Mouse (Mus musculus) erythroid progenitor cell, adult 5-6 weeks (primary cell): Measurements from ENCODE around the gene Scaf11. TPM values are rescaled to one million over a fixed set of nuclear protein-coding genes. Genes with fewer than 3 reads are reported as not detected.

Experiments used
- ATAC-seq: replicated peaks from 2 replicates; pipeline ENCODE4 v1.8.0; 2016; ENCODE audit warnings: moderate number of reproducible peaks, mild to moderate bottlenecking, moderate TSS enrichment, inconsistent platforms; ENCODE audit not compliant: poor library complexity, low FRiP score, severe bottlenecking
- total RNA-seq, 2 experiments: library from RNA; stranded (forward) in 1 of 2; stranded (reverse) in 1 of 2; fragments of 150-400 nt in 1 of 2; fragments of 186-747, 209-891 nt in 1 of 2; gene quantifications; 2 replicates each; pipeline versions ENCODE4 v1.2.3 to v1.2.4; 2015 to 2017; ENCODE audit warnings: low replicate concordance in 2 of 2

The Scaf11 gene
- total RNA-seq, 2 experiments from 2014 or later: 91.4 to 122 TPM

- ATAC-seq: no peak
Measured at GRCm38 (mm10) chr15:96407151-96407550, 53.5 kb downstream of the Scaf11 start.

GRCm38 (mm10) chr15:96406253-96406652 is 54.4 kb downstream of the Scaf11 start:
- no peak for ATAC-seq

- no peak for ATAC-seq
Measured at GRCm38 (mm10) chr15:96405548-96405947, 55.1 kb downstream of the Scaf11 start.

- no peak for ATAC-seq
Measured at GRCm38 (mm10) chr15:96398333-96398732, 62.3 kb downstream of the Scaf11 start.

GRCm38 (mm10) chr15:96396641-96397344 is 63.9 kb downstream of the Scaf11 start:
- no peak for ATAC-seq

GRCm38 (mm10) chr15:96395071-96395470 is 65.6 kb downstream of the Scaf11 start:
- no peak for ATAC-seq

GRCm38 (mm10) chr15:96392878-96393277 is 67.8 kb downstream of the Scaf11 start:
- ATAC-seq: no peak

GRCm38 (mm10) chr15:96388565-96388964 is 72.1 kb downstream of the Scaf11 start:
- ATAC-seq: no peak

GRCm38 (mm10) chr15:96382223-96382622 is 78.4 kb downstream of the Scaf11 start:
- ATAC-seq: no peak

GRCm38 (mm10) chr15:96377701-96378100 is 82.9 kb downstream of the Scaf11 start:
- no peak for ATAC-seq

GRCm38 (mm10) chr15:96377263-96377662 is 83.4 kb downstream of the Scaf11 start:
- ATAC-seq: no peak

GRCm38 (mm10) chr15:96376214-96376613 is 84.4 kb downstream of the Scaf11 start:
- ATAC-seq: no peak

- ATAC-seq: no peak
Measured at GRCm38 (mm10) chr15:96373161-96373560, 87.5 kb downstream of the Scaf11 start.

- no peak for ATAC-seq
Measured at GRCm38 (mm10) chr15:96372628-96373027, 88.0 kb downstream of the Scaf11 start.

GRCm38 (mm10) chr15:96371311-96371710 is 89.3 kb downstream of the Scaf11 start:
- no peak for ATAC-seq

- ATAC-seq: no peak
Measured at GRCm38 (mm10) chr15:96366176-96366963, 94.3 kb downstream of the Scaf11 start.

- no peak for ATAC-seq
Measured at GRCm38 (mm10) chr15:96365351-96365750, 95.3 kb downstream of the Scaf11 start.
